Mouse (Mus musculus) urinary bladder, postnatal 14 days (tissue): ENCODE data around the gene Stard13.

ENCODE experiments used
- DNase-seq: peaks from one replicate; pipeline ENCODE4 v3.0.0; 2021; ENCODE audit warnings: low spot score

Stard13 gene

DNA sequence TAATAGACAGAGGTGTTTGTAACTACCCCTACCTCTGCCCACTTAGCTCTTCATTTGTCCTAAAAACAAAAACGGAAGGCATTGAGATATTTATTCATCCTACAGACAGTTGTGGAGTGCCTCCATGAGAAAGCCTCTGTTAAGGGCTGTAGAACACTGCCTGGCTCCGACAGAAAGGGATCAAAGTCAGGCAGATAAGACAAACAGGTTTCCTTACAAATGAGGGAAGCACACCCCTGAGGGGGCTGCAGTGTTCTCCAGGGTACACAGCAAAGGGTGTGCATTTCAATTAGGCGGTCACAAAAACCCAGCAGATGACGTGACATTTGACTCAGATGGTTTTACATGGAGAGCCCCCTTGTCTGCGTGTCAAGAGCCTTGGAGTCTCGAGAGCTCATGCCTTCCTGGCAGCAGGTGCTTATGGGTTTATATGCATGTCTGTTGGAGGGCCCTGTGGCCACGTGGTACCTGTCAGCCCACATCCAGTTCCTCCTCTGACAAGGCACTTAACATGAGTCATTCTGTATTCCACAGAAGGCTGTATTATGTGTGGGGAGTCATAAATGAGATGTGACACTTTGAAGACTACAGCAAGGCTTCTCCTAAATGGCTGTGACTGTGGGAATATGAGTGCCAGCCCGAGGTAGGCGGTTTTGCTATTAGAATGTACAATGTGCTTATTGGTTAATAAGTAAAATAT lies 129.1 kb downstream of the Stard13 start:
- DNase-seq, result no peak

DNA sequence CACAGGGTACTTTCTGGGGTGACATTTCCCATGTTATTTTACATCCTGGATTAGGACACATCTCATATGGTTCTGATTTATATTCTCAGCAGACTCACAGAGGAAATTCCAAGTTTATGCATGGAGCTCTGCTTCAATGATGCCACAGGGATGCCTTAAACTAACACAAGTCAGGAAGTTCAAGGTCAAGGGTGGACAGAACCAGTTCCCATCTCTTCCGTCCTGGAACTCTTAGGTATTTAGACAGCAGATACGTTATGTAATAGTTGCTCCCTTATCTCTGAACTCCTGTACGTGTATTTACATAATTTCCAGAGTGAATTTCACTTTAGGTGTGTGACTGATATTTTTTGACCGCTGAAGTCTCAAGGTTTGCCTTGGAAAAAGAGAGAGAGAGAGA lies 130.4 kb downstream of the Stard13 start:
- no peak for DNase-seq

DNA sequence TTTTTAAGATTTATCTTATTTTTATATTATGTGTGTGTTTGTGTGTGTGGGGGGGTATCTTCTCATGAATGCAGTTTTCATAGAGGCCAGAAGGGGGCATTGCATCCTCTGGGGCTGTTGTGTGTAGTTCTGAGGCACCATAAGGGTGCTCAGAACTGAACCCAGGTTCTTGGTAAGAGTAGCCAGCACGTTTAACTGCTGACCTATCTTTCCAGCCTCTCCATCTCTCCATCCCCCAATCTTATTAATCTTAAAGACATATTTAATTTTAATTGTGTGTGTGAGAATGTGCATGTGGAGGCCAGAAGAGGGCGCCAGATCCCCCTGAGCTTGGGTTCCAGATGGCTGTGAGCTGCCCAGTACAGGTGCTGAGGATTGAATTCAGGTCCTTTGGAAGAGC lies 131.4 kb downstream of the Stard13 start:
- no peak for DNase-seq

GRCm38 (mm10) chr5:151096012-151096411 lies 137.6 kb downstream of the Stard13 start:
- DNase-seq, result no peak

DNA sequence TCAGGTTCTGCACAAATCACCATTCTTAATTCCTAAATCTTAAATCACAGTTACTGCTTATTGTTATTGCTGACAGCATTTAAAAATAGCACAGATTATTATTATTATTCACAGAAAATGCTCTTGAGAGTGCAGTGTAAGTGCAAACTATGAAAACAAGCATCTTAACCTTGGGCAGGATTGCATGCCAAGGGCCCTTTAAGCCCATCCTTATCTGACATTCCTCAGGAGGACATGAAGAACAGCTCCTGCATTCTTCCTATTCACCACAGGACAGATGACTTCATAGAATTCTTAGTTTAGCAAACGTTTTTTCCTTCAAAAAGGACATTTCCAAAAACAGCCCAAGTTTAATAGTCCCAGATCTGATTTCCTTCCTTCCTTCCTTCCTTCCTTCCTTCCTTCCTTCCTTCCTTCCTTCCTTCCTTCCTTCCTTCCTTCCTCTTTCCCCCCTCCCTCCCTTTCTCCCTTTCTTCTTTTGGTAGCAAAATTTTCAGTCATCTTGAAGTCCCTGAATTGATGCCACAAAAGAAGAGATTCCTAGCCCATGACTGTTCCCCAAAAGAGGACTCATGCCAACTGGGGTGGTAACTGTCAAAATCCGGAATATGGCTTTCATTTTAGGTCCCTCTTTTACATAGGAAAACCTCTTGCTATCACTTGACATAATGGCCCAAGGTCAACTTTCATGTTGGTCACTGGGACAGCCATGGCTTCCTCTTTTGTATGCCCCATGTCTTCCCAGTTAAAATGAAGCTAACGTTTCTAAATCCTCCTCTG lies 140.6 kb downstream of the Stard13 start:
- no peak for DNase-seq

GRCm38 (mm10) chr5:151090996-151091395 lies 142.6 kb downstream of the Stard13 start:
- no peak for DNase-seq

- DNase-seq, result no peak
Measured at GRCm38 (mm10) chr5:151089201-151089600, 144.4 kb downstream of the Stard13 start.

DNA sequence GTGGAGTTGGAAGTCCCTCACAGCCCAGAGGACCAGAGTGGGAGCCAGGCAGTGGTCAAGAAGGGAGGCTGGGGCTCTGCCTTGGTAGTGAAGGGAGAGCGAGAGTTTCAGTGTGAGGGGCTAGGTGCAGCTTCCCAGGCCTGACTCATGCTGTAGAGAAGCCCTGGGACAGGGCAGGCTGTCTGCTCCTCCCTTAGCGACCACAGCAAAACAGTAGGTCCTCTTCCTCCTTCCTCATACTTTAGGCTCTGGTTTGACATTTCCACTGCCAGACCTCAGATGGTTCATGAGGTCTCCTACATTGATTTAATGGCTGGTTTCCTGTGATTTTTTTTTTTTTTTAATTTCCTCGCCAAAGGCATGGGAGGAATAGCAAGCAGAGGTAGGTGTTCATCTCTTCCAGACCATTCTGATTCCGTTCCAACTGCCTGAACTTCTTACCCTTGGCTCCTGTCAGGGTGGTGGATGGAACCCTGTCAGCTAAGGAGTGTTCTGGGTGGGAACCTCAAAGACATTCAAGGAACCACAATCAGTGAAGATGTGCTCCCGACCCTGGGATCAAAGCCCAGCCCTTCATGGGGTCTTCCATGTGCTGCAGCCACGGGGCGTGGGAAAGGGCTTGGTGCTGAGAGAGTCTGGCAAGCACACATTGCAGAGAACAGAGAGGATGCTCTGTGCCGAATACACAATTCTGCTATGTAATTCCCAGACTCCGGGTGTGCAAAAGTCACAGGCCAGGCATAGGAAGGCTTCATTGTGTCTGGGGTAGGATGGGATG lies 147.0 kb downstream of the Stard13 start:
- DNase-seq, result no peak

DNA sequence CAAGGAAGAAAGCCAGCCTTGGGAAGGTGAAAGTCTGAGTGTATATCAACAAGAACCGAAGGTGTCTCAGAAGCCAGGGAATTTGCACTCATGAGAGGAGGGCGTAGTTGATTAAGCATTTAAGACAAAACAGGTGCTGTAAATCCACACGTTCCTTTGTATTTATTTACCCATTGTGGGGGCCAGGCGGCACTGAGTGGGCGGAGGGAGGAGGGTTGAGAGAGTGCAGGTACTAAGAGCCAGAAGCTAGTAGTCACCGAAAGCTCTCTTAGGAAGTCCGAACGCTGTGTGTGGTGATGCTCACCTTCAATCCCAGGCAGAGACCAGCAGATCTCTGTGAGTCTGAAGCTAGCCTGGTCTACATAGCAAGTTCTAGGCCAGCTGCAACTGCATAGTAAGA lies 147.9 kb downstream of the Stard13 start:
- no peak for DNase-seq

- DNase-seq, result no peak
Measured at GRCm38 (mm10) chr5:151080276-151080675, 153.4 kb downstream of the Stard13 start.

GRCm38 (mm10) chr5:151077953-151078352 lies 155.7 kb downstream of the Stard13 start:
- no peak for DNase-seq

DNA sequence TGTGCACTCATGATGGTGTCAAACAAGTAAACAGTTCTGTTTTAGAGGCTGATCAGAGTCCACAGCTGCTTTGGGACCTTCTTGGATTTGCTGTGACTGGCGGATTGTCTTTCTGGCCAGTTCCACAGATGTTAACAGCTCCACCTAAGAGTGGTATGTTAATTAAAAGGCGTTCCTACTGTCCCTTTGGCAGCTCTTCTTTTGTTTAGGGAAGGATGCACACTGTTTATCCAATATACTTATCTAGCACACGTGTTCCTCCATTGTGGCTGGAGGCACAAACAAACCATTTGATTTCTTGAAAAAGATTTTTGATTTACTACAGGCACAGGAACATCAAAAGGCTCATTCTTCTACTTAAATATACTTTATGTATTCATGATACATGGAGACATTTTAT lies 156.7 kb downstream of the Stard13 start:
- no peak for DNase-seq

- DNase-seq, result no peak
Measured at GRCm38 (mm10) chr5:151074282-151074681, 159.4 kb downstream of the Stard13 start.

DNA sequence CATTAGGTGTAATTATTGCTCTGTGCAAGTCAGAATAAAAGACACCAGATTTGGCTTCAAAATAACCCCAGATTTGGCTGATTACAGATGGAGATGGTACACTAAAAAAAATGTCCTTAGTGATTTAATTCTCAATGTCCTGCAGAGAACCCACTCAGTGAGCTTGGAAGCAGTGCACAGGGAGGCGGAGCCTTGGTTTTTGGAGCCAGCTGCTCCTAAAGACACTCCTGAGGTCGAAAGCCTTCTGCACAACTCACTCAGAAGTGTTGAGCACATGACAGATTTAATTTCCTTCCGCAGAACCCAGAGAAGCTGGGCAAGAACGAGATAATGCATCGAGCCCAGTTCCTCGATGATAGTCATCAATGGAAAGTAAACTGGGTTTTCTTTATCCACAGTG lies 162.2 kb downstream of the Stard13 start:
- no peak for DNase-seq

GRCm38 (mm10) chr5:151070896-151071295 lies 162.7 kb downstream of the Stard13 start:
- no peak for DNase-seq

DNA sequence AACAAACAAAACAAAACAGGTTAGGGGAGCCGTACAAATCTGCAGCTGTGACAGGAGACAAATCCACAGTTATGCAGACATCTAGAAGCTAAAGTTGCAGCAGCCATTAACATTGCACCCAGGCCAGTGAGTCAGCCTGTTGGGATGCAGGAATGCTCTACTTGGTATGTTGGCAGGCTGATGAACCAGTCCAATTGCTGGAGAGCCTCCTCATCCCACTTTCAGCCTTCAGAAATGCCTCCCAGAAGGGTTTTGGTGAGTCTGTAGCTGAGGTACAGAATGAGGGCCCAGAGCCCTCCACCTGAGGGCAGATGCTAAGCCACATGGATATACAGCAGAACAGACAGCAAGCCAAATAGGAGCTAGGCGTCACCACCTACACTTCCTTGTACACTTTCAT lies 164.1 kb downstream of the Stard13 start:
- no peak for DNase-seq

DNA sequence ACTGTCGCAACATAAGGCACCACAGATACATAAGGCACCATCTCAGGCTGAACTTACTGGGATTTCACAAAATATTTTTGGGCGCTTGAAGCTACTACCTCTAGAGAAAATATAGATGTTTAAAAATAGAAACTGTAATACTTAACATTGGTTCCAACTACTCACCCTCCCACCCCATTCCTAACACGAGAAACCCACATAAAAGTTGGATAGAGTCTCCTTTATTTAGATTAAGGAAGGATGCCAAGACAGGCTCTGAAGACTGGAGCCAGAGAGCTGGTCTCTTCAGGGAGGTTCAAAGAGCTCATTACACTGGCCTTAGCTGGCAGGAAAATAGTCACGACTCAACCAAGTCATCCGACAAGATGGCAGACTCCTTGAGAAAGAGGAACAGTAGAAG lies 167.6 kb downstream of the Stard13 start:
- DNase-seq, result no peak

- DNase-seq, result no peak
Measured at GRCm38 (mm10) chr5:151065228-151065627, 168.4 kb downstream of the Stard13 start.

- no peak for DNase-seq
Measured at GRCm38 (mm10) chr5:151061942-151062341, 171.7 kb downstream of the Stard13 start.

DNA sequence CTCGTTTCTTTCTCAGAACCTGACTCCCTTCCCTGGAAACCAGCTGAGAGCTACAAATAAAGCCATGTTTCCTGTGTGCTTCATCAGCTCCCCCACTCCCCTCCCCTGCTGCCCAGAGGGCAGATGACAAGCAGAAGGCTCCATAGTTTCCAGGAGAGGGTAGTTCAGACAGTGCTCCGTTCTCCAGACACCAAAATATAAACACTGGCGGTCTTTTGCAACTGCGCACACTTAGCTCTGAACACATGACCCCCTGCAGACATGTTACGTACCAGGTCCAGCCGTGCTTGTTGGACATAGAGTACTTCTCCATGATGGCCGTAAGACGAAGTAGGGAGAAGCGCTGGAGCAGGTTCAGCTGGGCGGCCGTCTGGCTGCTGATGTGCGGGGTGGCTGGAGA lies 173.2 kb downstream of the Stard13 start:
- no peak for DNase-seq

DNA sequence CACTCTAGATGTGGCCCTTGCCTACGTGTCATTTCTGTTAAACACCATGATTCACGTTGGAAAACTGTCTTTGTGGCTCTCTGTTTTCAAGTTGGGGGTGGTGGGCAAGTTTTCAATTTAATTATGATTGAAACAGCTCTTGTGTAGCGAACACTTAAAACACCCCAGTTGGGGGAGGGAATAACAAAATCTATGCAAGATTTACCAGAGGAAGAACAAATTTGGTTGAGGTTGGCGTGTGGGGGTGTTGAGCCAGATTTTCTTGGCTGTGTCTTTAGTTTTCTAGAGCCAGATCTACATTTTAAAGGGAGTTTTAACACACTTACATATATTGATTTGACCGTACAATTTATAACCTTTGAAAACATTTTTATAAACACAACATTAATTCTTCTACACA lies 173.9 kb downstream of the Stard13 start:
- DNase-seq, result no peak

GRCm38 (mm10) chr5:151059352-151059751 lies 174.3 kb downstream of the Stard13 start:
- DNase-seq, result no peak

DNA sequence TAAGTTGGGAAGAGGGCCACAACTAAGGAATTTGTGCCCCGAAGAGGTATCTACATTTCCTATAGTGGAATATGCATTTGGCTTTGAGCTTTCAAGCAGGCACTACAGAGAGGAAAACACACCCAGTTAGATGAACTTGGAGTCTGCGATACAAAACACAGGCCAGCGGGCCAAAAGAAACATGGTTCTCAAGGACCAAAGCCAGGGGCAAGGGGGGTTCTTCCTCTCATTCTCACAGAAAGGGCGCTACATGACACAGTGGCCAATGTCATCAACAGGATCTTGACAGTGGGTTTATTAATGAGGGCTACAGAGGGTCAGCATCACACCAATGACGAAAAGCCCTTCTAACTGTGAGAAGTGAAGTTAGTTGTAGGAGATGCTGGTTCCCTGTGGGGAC lies 175.9 kb downstream of the Stard13 start:
- no peak for DNase-seq
